Mouse (Mus musculus) T-helper 17 cell (primary cell): ENCODE data around the gene Olfr297.

Experiments used
- in situ Hi-C, 2 experiments: fragments of 300-600 bp; cut with MboI, MseI; formaldehyde crosslinking; loops; 1 replicate in 1 of 2; 2 replicates in 1 of 2; pipeline ENCODE4 v1.15.1; 2025; ENCODE audit warnings: high pct_unique_total_duplicates in 2 of 2

Gene Olfr297

DNA sequence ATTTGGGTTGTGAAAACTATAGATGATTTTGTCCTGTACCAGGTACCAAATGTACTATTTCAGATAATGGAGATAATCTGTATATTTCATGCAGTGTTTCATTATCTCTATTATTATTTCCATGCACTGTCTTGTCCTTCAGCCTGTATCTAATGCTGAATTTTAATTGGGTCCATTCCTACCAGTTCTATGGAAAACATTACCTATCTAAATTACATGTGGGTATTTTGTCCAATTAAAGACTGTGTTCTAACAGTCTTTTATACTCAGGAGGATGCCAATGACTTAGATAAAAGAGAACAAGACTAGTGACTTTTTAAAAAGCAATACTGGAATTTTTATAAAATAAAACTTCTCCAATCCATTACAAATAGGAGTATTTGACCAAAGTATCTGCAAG, at the start of gene Olfr297:
Gene Olfr297 (plus strand): TSS at position 301 of the 400 bp plus-strand sequence.
- in situ Hi-C loops = no loop called here

DNA sequence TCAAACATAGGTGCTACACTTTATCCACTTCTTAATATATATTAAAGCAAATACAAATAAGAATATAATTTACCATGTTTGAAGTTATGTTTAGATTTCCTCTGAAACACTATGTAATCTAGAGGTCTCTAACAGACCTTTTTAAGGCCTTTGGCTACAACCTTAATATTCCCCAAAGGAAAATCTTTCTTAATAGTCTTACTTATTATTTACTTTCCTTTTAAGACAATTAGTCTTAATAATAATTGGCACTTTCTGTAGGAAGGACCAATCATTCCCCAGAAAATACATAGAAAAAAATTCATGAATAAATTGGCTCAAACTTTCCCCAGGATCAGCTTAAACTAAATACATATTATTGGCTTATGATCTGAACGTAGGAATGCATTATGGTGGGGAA, 27.4 kb upstream of the Olfr297 start, which contains the start of gene Olfr298:
Gene Olfr298 (minus strand): TSS at position 101 of the 400 bp plus-strand sequence.
- in situ Hi-C loops = no loop called here
